Mouse (Mus musculus) cerebellum, adult 18-20 months (tissue): ENCODE measurements around the gene Lrrc17.
"Not testable (repeated sequence)": the region's sequence is repeated elsewhere in the genome, so short reads cannot be mapped to it uniquely, and the experiment has no call there.

ENCODE experiments used
- DNase-seq, 2 experiments: peaks; one replicate each; pipeline ENCODE4 v3.0.0; 2021

Lrrc17 gene

DNA sequence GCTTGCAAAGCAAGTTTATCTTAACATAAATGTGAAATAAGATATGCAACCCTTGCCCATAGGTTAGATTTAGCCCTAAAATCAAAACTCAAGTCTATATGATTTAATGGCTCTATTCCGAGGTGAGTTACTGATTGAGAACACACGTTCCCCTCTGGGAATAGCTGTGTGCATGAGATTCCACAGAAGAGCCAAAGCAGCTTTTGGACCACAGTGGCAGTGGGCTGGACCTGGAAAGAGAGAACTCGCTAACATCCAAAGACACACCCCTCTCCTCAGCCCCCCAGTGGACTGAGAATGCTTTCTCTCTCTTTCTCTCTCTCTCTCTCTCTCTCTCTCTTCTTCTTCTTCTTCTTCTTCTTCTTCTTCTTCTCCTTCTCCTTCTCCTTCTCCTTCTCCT, 1.5 kb downstream of the Lrrc17 start:
- no peak for DNase-seq

DNA sequence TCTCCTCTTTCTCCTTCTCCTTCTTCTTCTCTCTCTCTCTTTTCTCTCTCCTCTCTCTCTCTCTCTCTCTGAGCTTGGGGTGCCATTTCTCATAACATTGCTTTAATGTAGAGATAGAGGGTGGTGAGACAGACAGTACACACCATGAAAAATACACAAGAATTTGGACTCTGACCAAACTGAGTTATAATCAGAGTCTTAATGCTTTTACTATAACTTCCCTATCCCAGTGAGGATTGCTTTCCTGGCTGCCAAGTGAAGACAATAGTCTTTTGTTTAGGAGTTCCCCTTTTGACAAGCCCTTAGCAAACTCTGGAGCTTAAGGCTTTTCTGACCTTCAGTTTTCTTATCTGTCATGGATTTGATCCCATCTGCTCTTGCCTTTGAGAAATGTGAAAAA, 1.9 kb downstream of the Lrrc17 start:
- DNase-seq, result no peak

DNA sequence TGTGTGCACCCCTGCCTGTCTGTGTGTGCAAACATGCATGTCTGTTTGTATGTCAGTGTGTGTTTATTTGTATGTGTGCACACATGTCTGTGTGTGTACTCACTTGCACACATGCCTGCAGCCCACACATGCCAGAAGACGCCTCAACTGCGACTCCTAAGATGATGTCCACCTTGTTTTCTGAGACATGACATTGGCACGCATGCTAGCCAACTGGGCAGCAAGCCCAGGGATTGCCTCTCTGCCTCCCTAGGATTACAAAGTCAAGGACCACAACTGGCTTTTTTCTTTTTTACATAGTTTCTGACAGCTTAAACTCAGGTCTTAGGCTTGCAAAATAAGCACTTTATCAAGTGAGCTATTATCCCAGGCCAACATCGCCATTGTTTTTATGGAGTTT, 2.4 kb downstream of the Lrrc17 start:
- no peak for DNase-seq

DNA sequence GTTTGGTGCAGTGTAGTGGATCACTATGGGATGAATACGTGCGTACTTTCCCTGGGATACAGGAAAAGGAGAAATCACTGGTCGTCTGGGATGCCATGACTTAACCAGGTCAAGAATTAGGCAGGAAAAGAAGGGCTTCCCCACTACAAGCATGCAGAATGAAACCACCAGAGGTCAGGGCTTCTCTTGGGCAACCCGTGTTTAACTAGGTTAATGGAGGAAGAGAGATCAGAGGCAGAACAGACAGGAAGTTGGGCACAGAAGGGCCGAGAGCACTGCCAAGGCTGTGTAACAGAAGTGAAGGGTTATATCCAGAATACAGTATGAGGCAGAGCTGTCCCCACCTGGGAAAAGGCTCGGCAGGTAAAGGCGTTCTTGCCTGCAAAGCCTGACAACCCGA, 3.6 kb downstream of the Lrrc17 start:
- no peak for DNase-seq

DNA sequence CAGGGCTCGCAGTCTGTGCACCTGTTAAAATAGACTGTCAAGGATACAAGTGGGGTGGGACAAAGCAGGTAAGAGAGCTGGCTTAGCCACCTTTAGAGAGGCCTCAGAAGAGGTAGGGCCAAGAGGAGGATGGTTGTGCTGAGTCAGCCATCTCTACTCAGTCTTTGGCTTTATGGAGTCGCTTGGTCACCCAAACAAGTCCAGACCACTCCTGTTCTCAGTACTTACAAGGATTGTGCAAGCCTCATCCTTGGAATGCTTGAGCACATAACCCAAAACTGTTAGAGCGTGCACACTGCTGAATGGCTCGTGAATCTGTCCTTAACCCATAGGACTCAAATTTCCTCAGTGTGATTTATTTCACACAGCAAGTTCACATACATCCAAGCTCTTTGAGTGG, 10.3 kb downstream of the Lrrc17 start:
- DNase-seq, result no peak

DNA sequence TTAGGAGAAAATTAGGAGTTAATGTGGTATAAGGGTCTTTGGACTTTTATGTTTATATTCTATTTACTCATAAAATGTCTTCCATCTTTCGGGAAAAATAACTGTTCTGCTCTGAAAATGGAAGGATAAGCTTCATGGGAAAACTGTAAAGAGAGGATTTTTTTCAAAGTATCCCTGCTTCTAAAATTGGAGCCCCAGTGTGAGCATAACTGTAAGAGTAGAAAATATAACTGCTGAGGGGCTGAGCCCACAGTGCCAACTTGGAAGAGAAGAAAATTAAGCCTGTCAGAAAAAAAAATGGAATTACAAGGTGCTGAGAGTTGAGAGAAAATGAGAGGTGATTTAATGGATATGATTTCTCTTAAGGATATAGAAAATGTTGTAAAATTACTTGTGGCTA, 11.4 kb downstream of the Lrrc17 start:
- DNase-seq, result no peak

DNA sequence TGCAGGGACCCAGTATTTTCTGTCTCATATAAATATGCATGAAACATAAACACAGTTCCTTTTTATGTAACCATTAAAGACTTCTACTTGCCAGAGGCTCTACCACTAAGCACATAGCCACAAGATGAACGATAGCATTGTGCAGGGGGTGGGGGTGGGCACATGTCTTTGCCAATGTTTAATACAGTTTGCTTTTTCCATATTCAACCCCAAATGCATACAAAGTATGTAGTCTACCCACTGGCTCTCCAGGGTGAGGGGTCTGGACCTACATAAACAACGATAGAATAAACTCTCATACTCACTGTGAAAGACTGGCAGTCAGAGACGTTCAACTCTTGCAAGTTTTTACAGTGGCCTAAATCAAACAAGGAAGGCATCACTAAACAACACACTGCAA, 13.1 kb downstream of the Lrrc17 start:
- no peak for DNase-seq

DNA sequence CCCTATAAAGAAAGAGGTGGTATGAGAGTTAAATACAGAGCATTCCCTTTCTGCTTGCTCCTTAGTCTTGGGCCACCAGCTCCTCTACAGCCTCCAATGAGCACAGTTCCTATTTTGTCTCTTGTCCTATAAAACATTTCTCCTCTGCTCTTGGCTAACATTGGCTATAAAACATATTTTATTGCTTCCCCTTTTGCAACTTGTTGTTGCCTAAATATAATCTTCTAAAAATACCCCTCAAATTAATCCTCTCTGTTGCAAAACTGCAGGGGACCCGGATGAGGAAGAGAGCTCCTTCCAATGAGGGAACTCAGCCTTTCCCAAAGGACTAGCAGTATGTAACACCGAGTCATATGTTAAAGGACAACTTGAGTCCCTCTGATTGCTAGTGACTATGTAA, 20.6 kb downstream of the Lrrc17 start:
- no peak for DNase-seq

DNA sequence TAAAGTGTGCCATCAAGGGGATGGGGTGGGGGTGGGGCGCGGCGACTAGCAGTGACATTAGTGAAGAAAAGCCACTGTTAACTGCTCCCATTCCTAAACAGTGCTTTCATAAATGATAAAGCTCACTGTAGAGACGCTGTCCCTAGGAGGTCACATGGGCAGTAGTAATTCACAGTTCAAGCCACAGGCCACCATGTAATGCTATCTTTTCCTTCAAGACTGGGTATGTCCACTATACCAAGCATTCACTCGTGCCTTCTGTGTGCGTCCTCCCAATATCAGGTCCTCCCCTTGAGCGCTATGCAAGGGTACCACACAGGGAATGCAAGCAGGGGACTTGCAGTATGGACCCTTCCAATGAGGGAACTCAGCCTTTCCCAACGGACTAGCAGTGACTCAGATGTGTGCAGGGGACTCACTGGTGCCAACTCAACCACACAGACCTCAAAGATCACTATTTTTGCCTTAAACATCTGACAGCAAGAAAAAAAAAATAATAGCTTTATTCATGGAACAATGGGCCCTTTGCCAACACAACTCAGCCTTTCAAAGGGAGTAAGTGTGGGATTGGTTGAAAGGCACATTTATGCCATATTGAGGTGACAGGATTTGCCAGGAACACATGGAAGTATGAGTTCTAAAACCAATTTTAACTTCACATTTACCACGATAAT, 22.2 kb downstream of the Lrrc17 start:
- no peak for DNase-seq

DNA sequence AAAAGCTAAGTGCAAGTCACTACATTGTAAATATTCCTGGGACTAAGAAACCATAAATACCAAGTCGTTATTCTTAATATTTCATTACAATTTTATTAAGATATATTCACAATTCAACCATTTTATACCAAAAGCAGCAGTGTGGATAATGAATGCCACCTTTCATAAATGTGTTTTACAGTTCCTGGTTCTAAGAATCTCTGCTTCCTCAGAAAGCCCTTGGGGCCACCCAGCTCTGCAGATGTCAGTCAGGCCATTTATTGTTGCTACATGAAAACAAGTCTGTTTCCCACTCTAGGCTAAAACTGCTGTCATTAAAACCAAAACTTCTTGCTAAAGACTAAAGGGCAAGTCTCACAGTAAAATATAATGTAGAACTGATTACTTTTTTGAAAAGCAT, 24.4 kb downstream of the Lrrc17 start:
- DNase-seq, result no peak

DNA sequence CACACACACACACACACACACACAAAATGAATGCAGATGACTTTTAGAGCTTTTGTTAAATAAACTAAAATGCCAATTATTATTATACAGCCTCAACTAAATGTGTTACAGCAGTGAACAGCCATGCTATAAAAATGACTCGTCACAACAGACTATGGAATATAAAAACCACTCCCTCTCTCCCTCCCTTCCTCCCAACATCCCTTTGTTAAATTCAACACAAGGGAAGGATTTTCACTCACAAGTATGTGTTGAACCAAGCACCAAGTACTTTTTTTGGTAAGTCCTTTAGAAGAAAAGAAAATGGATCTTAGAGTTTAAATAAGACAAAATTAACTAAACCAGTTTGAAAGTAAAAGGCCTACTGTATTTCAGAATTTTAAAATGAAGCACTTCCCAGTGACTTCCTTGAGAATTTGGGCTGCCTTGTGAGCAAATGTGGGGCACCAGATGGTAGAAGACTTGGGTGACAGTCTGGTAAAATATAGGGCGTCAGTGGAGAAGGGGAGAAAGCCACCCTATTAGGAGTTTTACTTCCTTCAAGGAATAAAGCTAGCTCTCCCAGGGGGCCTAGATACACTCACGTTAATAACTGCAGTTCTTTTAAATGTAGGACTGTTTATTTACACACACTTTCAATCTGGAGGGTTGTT, 29.5 kb downstream of the Lrrc17 start:
- DNase-seq, result no peak

DNA sequence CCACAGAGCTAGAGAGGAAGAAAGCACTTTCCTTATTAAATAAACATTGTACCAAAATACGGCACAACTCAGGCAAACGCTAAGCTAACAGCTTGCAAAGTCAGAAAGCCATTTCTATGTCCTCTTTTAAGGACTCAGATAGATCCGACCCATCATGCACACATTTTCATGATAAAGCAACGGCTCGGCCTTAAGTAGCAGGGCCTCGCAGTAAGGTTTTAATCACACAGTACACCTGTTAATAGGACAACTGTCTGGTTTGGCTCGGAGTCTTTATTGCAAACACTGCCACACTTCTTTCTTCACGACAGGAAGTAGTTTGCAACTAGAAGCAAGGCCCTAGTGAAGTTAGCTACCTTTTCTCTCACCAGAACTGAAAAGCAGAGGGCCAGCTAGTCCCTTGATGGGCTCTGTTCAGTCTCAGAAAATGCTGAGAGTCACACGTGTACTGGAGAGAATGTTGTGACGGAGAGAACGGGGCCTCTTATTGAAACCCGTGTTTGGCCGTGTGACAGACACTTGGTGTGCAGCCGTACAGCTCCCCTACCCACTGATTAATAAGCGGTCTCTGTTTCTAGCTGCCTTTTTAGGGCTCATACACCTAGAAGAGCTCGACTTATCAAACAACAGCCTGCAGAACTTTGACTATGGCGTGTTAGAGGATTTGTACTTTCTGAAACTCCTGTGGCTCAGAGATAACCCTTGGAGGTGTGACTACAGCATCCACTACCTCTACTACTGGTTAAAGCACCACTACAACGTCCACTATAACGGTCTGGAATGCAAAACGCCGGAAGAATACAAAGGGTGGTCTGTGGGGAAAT, 31.2 kb downstream of the Lrrc17 start:
- no peak for DNase-seq

DNA sequence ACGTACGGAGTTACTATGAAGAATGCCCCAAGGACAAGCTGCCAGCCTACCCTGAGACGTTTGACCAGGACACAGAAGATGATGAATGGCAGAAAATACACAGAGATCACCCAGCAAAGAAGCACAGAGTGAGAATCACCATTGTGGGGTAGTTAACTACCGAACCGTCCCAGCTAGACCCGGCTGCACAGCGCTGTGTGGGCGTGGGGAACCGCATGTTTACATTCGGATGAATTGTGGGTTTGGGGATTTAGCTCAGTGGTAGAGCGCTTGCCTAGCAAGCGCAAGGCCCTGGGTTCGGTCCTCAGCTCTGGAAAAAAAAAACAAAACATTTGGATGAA, 31.8 kb downstream of the Lrrc17 start:
- no peak for DNase-seq

DNA sequence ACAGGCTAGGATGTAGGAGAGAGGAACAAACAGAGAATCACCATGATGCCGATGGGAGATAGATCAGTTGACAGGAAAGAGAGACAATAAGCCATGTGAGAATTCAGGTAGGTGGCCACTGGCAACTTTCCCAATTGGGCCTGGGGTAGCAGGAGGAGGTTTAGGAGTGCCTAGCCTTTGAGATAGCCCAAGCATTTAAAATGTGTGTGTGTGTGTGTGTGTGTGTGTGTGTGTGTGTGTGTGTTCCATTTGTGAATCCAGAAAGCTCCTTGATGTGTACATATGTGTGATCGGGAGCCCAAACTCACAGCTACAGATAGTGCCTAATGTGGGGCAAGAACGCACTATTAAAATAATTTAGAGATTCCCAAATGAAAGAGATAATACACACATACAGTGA, 34.8 kb downstream of the Lrrc17 start:
- no peak for DNase-seq

DNA sequence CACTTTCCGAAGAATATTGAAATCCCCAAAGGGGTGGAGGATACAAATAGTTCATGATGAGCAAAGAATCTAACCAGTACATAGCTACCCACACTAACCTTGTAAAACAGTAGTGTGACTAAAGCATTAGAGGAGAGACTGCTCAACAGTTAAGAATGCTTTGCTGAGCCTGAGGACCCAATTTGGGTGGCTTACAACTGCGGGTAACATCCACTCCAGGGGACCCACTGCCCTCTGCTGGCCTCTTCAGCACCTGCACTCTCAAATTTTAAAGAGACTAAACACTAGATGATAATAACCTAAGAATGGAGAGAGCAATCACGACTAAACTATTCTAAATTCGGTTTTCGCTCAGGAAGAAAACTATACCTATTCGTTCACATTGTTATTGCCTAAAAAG, 43.4 kb downstream of the Lrrc17 start:
- DNase-seq, result peak; percentile 12 to 30

DNA sequence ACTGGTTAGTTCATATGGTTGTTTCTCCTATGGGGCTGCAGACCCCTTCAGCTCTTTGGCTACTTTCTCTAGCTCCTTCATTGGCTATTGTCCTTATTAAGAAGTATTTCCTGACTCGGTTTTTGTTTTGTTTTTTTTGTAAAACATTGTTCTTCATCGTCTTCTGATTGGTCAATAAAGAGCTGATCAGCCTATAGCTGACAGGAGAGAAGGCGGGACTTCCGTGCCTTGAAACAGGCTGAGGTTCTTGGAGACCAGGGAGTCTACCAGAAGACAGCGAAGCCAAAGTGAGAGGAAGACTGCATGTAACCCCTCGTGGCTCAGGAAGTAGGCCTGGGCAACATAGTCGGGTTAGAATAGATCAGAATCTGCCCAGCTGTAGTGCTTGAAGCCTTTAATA, 44.3 kb downstream of the Lrrc17 start:
- no peak for DNase-seq

DNA sequence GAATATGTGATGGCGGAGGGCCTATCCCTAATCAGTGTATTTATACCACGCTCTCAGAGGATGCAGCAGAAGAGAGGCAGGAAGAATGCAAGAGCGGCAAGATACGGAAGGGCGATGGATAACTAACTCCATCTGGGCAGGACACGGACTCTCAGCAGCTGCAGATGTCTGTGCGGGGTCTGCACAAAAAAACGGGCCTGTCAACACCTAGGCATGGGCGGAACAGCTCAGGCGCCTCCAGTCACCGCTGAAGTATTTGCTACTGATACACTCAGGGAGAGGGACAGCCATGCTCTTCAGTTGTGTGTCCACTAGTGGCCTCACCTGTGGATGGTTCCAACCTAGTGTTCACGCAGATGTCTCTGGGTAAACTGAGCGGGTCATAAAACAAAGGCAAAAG, 44.9 kb downstream of the Lrrc17 start:
- DNase-seq, result no peak

DNA sequence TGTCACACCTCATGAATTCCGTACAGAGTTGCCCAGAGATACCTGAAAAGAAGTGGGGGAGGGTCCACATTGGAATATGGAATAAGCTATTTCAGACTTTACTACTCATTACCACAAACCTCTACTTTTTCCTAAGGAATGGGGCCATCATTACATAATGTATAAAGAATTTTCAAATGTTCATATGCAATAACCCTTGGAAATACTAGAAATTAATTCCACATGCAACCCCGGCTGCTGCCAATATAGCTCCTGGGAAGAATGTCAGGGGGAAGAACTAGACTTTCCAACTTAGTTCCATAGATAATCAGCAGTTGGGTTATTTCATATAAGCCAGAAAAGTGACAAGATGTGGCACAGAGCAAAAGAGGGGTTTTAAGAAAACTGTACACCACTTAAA, 48.7 kb downstream of the Lrrc17 start:
- no peak for DNase-seq

DNA sequence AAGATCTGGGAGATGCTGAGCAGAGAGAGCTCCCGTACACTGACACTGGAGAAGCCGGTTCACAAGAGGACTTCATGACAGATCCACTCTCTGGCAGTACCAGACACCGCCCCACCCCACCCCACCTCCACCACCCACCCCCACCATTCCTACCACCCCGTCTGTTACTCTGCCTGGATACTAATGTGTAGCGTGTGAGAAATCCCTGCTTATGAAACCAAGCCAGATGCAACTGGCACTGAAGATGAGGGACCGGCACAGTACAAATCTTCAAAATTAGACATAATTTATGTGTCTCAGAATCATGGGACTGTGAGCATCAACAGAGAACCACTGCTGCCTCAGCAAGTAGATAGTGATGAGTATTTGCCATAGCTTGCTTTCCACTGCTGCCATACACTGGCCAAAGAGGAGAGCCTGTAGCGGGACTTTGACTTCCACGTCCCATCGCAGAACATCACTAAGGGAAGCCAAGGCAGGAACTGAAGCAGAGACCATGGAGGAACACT, 49.9 kb downstream of the Lrrc17 start:
- DNase-seq, result no peak

DNA sequence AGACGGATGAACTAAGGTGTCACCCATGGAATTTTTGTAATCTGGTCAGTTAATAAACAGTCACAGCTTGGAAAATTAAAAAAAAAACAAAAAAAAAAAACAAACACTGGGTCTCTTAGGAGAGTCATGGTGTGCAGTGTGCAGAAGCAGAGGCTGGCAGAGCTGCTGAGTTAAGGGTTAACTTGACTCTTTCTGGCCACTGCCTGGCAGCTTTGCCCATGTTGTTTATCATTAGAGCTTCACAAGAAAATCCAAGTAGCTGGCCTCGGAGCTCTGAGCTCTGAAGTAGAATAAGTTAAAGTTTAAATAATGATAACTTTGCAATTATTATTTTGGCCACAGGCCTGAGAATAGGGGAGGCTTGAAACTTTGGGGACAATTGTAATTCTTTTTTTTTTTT, 56.2 kb downstream of the Lrrc17 start:
- DNase-seq, result not testable (repeated sequence)

DNA sequence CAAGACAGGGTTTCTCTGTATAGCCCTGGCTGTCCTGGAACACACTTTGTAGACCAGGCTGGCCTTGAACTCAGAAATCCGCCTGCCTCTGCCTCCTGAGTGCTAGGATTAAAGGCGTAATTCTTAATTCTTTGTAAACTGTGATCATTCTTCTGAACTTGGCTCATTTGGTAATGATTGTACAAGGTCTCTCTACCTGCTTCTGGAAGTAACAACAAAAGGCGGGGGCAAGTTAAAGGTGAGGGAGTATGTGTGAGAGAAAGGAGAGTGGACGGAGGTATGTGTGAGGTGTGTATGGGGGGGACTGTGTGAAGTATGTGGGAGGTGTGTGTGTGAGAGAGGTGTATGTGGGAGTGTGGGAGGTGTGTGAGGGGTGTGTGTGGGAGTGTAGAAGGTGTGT, 56.6 kb downstream of the Lrrc17 start:
- no peak for DNase-seq

DNA sequence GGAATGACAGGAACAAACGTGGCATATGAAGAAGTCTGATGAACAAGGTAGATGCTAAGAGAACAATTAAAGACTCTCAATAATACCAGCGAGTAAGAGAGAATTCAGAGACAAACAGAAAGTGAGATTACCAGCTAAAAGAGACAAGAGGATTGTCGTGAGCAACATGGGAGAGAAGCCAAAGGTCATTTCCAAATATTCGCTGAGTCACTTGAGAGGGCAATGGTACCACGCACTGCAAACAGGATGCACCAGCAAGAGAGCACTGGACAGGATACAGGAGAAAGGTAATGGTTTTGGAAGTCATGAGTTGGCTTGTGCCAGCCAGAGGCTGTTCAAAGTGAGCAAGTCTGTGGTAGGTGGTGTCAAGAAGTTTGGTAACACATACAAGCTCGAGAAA, 62.6 kb downstream of the Lrrc17 start:
- no peak for DNase-seq

DNA sequence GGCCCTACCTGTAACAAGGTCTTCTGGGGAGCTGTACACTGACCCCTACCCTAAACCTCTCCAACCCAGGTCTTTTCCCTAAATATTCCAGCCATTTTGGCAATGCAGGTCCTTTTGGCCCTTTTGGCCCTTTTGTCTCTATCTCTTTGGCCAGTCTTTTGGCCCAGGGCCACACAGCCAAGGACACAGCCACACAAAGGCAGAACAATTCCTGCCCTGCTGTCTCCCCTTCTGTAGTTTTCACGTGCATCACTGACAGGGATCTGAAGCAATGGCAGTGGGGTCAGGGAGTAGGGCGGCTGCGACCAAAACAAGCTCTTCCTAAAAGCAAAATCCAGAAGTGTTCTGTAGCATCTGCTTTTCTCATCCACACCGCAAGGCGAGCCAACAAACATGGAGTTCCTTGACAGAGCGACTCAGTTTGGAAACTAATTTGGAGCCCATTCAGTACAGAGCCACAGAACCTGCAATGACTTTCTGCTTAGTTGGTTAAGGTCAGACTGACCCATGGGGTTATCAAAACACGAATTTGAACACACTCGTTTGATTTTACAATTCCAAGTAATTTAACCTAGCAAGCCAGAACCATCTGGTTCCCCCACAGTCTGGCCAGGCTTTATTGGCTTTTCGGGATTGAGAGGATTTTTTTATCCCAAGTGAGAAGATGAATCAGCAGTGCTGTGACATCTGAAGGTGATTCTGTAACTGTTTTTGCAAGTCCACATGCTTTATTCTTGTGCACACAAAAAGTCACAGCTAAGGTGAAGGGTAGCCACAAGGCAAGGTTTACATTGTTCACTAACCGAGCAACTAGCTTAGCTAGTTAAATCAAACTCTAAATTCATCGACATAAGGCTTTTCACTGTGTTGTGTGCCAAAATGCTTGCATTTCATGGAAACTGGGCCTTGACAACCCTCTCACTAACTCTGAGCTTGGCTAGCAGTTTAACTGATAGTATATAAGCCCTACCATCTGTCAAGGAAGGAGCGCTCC, 65.2 kb downstream of the Lrrc17 start:
- DNase-seq, result peak; percentile 33 to 38
